Mouse (Mus musculus): Measurements from ENCODE around the gene Sugct. TPM values are rescaled to one million over a fixed set of nuclear protein-coding genes. Genes with fewer than 3 reads are reported as not detected.

The Sugct gene
- total and polyA plus RNA-seq, 2 experiments: 10.9 to 25.4 TPM

GRCm38 (mm10) chr13:17245936-17246335 is 449.4 kb downstream of the Sugct start:
- H3K36me3 ChIP-seq (ENCODE audit: control insufficient read depth, insufficient read depth, low read length): no peaks in the 10 kb centered on the region
- 75% methylated on average over 3 of the region's 3 CpGs for WGBS
- TF ChIP-seq POLR2A (IDR thresholded peaks at IDR 0.05; ENCODE audit: extremely low read depth, insufficient read depth, low read length): no peak
- no peak for TF ChIP-seq CTCF (IDR thresholded peaks at IDR 0.05; ENCODE audit: low read depth, low read length)
- H3K4me3 ChIP-seq (ENCODE audit: insufficient read depth, low read depth, low read length): no peak overlapping the region
- DNase-seq (ENCODE audit: extremely low read depth, low read depth, low spot score): no peak
- H3K27ac ChIP-seq (replicated peaks; ENCODE audit: insufficient read depth, low read depth, low read length): no peak overlapping the region
- H3K27me3 ChIP-seq (ENCODE audit: control insufficient read depth, insufficient read depth, low read length): no peaks in the 10 kb centered on the region
- no peaks in the 10 kb centered on the region for H3K4me1 ChIP-seq (ENCODE audit: control insufficient read depth, insufficient read depth, low read length)
- H3K79me2 ChIP-seq (ENCODE audit: control insufficient read depth, insufficient read depth, low read length): no peaks in the 10 kb centered on the region
- no peak overlapping the region for H3K9ac ChIP-seq (ENCODE audit: low read depth, low read length)

DNA sequence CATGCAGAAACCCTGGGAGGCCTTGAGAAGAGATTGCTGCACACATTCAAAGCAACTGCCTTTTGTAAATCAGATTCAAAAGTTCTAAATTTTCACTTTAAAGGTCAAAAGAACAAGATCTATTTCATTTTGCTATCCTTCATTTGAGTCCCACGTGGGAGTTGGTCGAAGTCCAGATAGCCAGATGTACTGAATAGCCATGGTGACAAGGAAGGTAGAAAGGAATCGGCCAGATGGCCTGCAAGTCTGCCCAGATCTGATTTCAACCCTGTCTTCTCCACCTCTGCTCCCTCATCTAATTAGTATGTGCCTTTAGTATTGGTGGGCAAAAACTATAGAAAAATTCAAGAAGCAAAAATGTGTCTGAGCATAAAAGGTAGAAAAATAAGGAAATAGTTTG is 478.8 kb downstream of the Sugct start:
- no peak for DNase-seq (ENCODE audit: extremely low read depth, low read depth, low spot score)
- H3K79me2 ChIP-seq (ENCODE audit: control insufficient read depth, insufficient read depth, low read length): no peaks in the 10 kb centered on the region
- TF ChIP-seq CTCF (IDR thresholded peaks at IDR 0.05; ENCODE audit: low read depth, low read length): no peak
- WGBS: 65% methylated on average over 3 of the region's 3 CpGs
- H3K9ac ChIP-seq (ENCODE audit: low read depth, low read length): no peak overlapping the region
- H3K4me3 ChIP-seq (ENCODE audit: insufficient read depth, low read depth, low read length): no peak overlapping the region
- no peaks in the 10 kb centered on the region for H3K36me3 ChIP-seq (ENCODE audit: control insufficient read depth, insufficient read depth, low read length)
- no peaks in the 10 kb centered on the region for H3K27me3 ChIP-seq (ENCODE audit: control insufficient read depth, insufficient read depth, low read length)
- no peaks in the 10 kb centered on the region for H3K4me1 ChIP-seq (ENCODE audit: control insufficient read depth, insufficient read depth, low read length)
- H3K27ac ChIP-seq (replicated peaks; ENCODE audit: insufficient read depth, low read depth, low read length): no peak overlapping the region

DNA sequence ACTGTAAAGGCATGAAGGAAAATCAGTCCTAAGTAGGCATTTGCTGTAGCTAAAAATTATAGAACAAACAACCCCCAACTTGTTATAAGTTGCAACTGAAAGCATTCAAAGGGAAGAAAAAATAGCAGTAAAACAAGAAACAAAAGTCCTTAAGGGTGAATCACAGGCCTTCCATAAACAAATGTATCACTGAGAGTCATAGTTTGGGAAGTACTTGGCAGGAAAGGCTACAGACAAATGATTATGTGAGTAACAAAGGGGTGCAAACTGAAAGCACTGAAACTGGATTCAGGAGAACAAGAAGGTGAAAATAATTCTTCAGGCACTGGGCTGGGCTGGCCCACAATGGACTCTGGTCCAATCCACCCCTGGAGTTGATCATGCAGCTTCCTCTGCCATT is 482.7 kb downstream of the Sugct start:
- Histone ChIP-seq H3K4me3 (ENCODE audit: insufficient read depth, low read depth, low read length) (no peak overlapping the region), H3K4me1 (ENCODE audit: control insufficient read depth, insufficient read depth, low read length) (no peaks in the 10 kb centered on the region), H3K9ac (ENCODE audit: low read depth, low read length) (no peak overlapping the region), H3K27ac (replicated peaks; ENCODE audit: insufficient read depth, low read depth, low read length) (no peak overlapping the region), H3K79me2 (ENCODE audit: control insufficient read depth, insufficient read depth, low read length) (no peaks in the 10 kb centered on the region), H3K27me3 (ENCODE audit: control insufficient read depth, insufficient read depth, low read length) (no peaks in the 10 kb centered on the region), H3K36me3 (ENCODE audit: control insufficient read depth, insufficient read depth, low read length) (no peaks in the 10 kb centered on the region)
- no peak for TF ChIP-seq POLR2A (IDR thresholded peaks at IDR 0.05; ENCODE audit: extremely low read depth, insufficient read depth, low read length)
- no peak for TF ChIP-seq CTCF (IDR thresholded peaks at IDR 0.05; ENCODE audit: low read depth, low read length)
- DNase-seq (ENCODE audit: extremely low read depth, low read depth, low spot score): no peak

DNA sequence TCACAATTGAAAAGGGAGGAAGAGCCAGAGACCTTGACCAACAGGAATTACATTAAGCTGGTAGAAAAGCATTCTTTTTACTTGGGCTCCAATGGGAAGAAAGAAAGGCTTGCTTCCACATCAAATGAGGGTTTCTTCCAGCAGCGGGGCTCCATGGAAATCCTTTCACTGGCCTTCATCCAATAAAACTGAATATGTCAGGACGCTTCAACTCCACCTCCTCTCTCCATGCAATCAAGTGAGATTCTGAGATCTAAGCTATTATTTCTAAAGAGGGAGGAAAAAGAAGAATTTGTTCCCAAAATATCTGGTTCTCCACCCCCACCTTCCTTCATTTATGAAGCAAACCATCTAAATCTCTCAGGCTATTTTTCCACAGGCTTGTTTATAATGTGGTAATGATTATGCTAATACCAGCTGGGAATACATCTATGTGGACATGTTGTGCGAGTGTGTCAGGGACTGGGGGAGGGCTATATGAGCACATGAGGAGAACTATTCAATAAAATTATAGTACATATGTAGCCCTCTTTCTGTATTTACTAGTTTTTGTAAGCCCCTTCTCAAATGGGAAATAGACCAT is 505.1 kb downstream of the Sugct start:
- Histone ChIP-seq H3K27ac (replicated peaks; ENCODE audit: insufficient read depth, low read depth, low read length) (no peak overlapping the region), H3K4me1 (ENCODE audit: control insufficient read depth, insufficient read depth, low read length) (no peaks in the 10 kb centered on the region), H3K9ac (ENCODE audit: low read depth, low read length) (no peak overlapping the region), H3K36me3 (ENCODE audit: control insufficient read depth, insufficient read depth, low read length) (no peaks in the 10 kb centered on the region), H3K79me2 (ENCODE audit: control insufficient read depth, insufficient read depth, low read length) (no peaks in the 10 kb centered on the region), H3K4me3 (ENCODE audit: insufficient read depth, low read depth, low read length) (no peak overlapping the region), H3K27me3 (ENCODE audit: control insufficient read depth, insufficient read depth, low read length) (no peaks in the 10 kb centered on the region)
- TF ChIP-seq CTCF (IDR thresholded peaks at IDR 0.05; ENCODE audit: low read depth, low read length): no peak
- TF ChIP-seq POLR2A (IDR thresholded peaks at IDR 0.05; ENCODE audit: extremely low read depth, insufficient read depth, low read length): no peak
- 85% methylated on average over 3 of the region's 3 CpGs for WGBS
- DNase-seq (ENCODE audit: extremely low read depth, low read depth, low spot score): no peak

GRCm38 (mm10) chr13:17185253-17185652 is 510.1 kb downstream of the Sugct start:
- no peaks in the 10 kb centered on the region for H3K4me1 ChIP-seq (ENCODE audit: control insufficient read depth, insufficient read depth, low read length)
- TF ChIP-seq CTCF (IDR thresholded peaks at IDR 0.05; ENCODE audit: low read depth, low read length) (no peak), POLR2A (IDR thresholded peaks at IDR 0.05; ENCODE audit: extremely low read depth, insufficient read depth, low read length) (no peak)
- no peak overlapping the region for H3K9ac ChIP-seq (ENCODE audit: low read depth, low read length)
- WGBS: 71% methylated on average over 8 of the region's 8 CpGs
- no peak for DNase-seq (ENCODE audit: extremely low read depth, low read depth, low spot score)
- H3K79me2 ChIP-seq (ENCODE audit: control insufficient read depth, insufficient read depth, low read length): no peaks in the 10 kb centered on the region
- no peak overlapping the region for H3K4me3 ChIP-seq (ENCODE audit: insufficient read depth, low read depth, low read length)
- H3K27me3 ChIP-seq (ENCODE audit: control insufficient read depth, insufficient read depth, low read length): no peaks in the 10 kb centered on the region
- H3K36me3 ChIP-seq (ENCODE audit: control insufficient read depth, insufficient read depth, low read length): no peaks in the 10 kb centered on the region
- no peak overlapping the region for H3K27ac ChIP-seq (replicated peaks; ENCODE audit: insufficient read depth, low read depth, low read length)

DNA sequence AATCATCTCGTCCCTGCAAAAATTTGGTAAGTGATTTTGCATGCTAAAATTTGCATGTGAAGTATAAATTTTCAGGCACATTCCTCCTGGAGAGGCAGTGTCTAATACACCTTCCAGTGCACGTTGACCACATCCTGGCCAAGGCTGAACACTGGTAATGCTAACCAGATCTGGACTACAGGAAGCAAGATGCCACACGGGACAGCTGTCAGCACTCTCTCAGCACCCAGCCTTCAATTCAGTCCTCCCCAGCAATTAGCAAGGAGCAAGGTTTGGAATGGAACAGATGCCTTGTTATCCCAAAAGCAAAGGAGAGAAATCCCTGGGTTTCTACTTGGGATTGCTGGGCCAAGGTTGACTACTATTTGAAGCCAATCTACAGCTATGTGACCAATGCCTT is 529.4 kb downstream of the Sugct start:
- no peaks in the 10 kb centered on the region for H3K27me3 ChIP-seq (ENCODE audit: control insufficient read depth, insufficient read depth, low read length)
- H3K36me3 ChIP-seq (ENCODE audit: control insufficient read depth, insufficient read depth, low read length): no peaks in the 10 kb centered on the region
- no peak overlapping the region for H3K9ac ChIP-seq (ENCODE audit: low read depth, low read length)
- no peak overlapping the region for H3K27ac ChIP-seq (replicated peaks; ENCODE audit: insufficient read depth, low read depth, low read length)
- WGBS: 75% methylated on average over 3 of the region's 3 CpGs
- H3K4me3 ChIP-seq (ENCODE audit: insufficient read depth, low read depth, low read length): no peak overlapping the region
- no peaks in the 10 kb centered on the region for H3K4me1 ChIP-seq (ENCODE audit: control insufficient read depth, insufficient read depth, low read length)
- TF ChIP-seq CTCF (IDR thresholded peaks at IDR 0.05; ENCODE audit: low read depth, low read length): no peak
- TF ChIP-seq POLR2A (IDR thresholded peaks at IDR 0.05; ENCODE audit: extremely low read depth, insufficient read depth, low read length): no peak
- no peak for DNase-seq (ENCODE audit: extremely low read depth, low read depth, low spot score)
- no peaks in the 10 kb centered on the region for H3K79me2 ChIP-seq (ENCODE audit: control insufficient read depth, insufficient read depth, low read length)
